Mouse (Mus musculus) kidney, adult 11 months (tissue): Measurements from ENCODE around the gene Zfp541.

Experiments
- DNase-seq: peaks from one replicate; pipeline ENCODE4 v3.0.0; 2022

Gene Zfp541

DNA sequence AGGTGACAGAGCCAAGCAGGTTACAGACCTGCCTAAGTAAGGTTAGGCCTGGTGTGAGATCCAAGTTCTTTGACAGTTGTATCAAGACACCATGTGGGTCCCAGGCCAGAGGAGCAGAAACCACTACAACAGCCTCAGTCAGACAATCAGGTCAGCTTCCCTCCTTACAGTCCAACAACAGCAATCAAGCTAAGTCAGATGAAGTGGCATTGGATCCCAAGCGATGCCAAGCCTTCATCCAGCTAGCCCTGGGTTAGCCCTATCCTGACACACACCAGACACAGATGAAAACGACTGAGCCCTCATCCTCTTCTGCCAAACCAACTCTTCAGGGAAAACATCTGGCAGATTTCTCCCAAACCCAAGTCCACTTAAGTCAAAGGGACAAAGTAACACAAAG lies 16.1 kb upstream of the Zfp541 start:
- DNase-seq, result no peak

GRCm38 (mm10) chr7:16046101-16046480 lies 15.5 kb upstream of the Zfp541 start:
- peak; percentile 54 for DNase-seq

DNA sequence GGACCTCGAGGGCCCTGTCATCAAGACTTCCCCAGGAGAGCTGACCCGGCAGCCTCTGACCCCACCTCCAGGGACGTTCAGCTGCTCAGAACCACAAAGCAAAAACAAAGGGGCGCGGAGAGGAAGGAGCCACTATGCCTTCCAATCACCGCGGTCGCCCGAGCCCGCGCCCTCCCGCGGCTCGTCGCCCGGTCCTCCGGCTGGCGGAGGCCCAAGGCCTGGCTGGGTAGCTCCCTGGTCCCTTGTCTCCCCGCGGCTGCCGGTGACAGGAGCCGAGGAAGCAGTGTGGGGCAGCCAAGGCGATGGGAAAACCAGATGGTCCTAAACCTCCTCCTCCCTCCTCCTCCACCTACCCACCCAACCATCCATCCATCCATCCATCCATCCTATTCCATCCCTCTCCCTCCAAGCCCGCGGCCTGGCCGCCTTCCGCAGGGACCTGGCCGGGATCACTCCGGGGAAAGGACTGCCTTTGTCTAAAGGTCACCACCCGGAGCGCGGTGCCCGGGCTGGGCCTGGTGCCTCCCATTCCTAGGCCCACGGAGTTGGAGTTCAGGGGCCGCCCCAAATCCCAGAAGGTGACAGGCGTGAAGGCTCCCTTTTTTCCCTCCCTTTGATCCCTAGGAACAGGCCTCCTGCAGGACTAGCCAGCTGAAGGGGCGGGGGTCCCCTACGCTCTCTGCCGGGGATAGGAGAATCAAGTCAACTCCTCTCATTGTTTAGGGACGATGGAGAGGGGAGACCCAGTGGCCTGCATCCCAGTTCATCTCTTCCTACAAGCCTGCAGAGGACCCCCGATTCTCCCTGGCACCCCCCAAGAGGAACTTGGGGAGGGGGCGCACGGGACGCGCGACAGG lies 14.9 kb upstream of the Zfp541 start:
- DNase-seq, result peak; percentile 82

DNA sequence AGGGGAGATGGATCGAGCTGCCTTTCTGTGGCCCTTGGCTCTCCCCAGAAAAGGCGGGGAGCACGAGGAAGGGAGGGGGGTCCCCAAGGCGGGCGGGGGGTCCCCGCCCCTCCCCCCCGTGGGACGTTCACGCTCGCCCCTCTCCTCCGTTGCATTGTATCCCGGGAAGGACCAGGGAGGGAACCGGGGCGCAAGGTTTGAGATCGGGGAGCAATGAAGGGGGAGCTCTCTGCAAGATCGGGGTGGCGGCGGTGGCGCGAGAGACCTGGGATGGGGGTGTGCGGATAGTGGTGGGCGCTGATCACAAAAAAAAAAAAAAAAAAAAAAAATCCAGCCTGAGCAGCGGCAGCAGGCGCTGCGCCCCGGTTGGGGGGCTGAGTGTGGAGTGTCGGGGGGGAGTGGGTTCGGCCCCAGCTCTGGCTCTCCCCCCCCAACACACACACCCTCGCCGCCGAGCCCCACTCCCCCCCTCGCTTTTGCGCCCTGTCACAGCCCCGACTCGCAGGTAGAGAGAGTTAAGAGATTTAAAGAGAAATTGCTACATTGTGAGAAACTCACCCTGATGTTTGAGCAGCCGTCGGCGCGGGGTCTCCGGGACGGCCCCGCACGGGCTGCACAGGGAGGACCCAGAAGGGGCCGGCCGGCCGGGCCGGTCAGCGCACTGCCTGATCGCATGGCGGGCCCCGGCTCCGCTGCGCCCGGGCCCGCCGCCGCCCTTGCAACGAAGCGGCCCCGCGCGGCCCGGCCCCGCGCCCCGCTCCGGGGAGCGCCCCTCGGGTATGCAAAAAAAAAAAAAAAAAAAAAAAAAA lies 14.1 kb upstream of the Zfp541 start, which contains the start of gene Bicra:
Bicra (minus strand) TSS at position 584 of the 809 bp plus-strand sequence.
- DNase-seq, result peak; percentile 85

DNA sequence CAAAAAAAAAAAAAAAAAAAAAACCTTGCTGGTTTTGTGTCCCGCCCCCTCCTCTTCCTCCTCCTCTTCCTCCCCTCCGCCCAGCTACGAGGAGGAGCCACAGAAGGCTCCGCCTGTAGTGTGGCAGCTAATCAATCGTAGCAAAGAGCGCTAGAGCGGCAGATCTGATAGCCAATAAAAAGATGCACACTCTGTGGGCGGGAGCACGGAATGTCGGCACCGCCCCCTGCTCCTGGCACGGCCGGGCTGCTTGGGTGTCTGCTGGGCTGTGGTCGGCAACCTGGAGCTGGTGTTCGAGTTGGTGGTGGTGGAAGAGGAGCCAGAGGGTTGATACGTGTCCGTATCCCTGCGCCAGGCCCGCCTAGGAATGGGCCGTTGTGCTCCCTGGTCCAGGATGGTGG lies 13.4 kb upstream of the Zfp541 start:
- DNase-seq, result peak; percentile 98

- DNase-seq, result peak; percentile 49
These were observed 12.7 kb upstream of the Zfp541 start for GRCm38 (mm10) chr7:16048675-16049575.

GRCm38 (mm10) chr7:16049576-16049915 lies 12.1 kb upstream of the Zfp541 start:
- no peak for DNase-seq

DNA sequence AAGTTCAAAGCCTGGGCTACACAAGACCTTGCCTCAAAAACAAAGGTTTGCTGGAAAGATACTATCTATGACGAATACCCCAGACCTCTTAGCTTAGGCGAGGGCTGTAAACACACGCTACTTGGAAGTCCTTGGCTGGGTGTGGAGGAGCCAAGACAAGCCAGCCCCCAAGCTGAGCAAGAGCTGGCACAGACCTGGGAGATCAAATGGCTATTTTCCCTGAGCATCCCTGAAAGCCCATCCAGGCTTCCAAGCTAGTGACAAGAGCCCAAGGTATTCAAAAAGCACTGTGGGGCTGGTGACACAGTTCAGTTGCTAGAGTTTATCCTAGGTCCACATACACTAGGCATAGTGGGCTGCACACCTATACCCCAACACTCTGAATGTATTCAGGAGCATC lies 11.0 kb upstream of the Zfp541 start:
- no peak for DNase-seq

DNA sequence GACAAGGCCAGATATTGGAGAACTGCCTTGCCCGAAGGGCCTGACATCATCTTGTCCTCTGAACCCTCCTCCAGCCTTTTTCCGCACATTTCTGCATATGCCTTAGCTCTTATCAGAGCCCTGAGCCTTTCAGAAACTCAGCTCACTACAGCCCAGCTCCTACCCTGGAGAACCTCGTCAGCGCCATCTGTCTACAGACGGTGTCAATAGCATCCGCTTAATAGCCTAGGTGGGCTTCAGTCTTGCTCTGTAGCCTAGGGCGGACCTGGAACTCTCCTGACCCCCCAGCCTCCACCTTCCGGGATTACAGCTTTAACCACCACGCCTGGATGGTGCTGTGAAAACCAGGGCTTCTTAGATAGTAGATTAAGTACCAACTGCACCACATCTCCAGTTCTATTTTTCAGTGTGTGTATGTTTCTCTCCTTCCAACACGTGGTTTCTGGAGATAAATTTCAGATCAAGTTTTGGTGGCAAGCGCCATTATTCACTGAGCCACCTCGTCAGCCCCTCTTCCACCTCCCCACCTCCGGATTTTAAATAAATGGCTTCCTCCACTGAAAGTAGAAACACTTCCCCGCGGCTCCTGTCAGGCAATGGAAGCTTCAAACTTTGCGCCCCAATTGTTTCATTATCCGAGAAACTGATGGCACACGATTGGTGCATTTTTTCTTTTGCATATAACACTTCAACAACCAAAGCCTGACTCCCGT lies 9.6 kb upstream of the Zfp541 start:
- DNase-seq, result peak; percentile 75

- DNase-seq, result peak; percentile 98
These were observed 8.9 kb upstream of the Zfp541 start for GRCm38 (mm10) chr7:16052684-16053083.

DNA sequence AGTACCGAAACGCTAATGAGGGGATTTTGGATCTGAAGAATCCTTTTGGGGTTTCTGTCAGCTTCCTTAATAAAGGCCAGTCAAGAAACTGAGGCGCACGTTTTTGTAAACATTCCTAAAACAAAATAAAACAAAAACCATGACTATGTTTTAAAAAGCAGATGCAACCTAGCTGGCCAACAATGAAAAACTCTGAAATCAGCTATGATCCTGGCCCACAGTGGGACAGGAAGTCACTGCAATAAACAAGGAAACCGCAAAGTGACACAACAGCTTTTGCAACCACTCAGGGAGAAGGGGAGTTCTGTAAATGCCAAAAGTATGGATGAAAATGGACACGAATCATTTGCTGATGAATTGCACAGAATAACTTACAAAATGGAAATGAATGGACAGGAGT lies 8.5 kb upstream of the Zfp541 start:
- DNase-seq, result no peak

DNA sequence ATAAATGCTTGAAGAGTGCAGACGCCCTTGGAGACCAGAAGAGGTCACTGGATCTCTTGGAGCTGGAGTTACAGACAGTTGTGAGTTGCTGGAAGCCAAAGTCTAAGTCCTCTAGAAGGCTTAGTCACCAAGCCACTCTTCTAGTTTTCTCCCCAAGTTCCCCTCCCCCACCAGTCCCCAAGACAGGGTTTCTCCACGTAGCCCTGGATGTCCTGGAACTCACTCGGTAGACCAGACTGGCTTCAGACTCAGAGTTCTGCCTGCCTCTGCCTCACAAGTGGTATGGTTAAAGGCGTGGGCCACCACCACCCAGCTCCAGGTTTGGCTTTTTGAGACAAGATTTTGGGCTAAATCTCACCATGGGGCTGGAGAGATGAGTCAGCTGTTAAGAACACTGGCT lies 6.6 kb upstream of the Zfp541 start:
- no peak for DNase-seq

GRCm38 (mm10) chr7:16055665-16056064 lies 5.9 kb upstream of the Zfp541 start:
- no peak for DNase-seq

- no peak for DNase-seq
These were observed 5.0 kb upstream of the Zfp541 start for GRCm38 (mm10) chr7:16056459-16057135.

DNA sequence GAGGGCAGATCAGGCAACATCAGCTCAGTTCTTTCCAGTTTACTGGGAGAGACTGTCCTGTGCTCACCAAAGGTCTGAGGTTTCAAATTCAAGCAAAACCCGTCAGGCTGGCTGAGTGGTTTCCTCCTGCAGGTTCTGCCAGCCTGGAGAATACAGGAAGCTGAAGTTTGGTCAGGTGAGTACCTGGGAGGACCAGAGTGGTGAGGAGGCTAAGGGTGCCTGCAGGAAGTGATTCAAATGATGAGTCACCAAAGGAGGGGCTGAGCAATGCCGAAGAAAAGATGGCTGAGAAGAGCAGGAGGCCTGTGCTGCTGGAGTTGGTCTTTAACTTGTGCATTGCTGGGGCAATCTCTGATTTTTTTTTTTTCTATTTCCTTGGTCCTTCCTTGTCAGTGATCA lies 4.5 kb upstream of the Zfp541 start:
- no peak for DNase-seq

- no peak for DNase-seq
These were observed 446 bp downstream of the Zfp541 start for GRCm38 (mm10) chr7:16062099-16062420.

DNA sequence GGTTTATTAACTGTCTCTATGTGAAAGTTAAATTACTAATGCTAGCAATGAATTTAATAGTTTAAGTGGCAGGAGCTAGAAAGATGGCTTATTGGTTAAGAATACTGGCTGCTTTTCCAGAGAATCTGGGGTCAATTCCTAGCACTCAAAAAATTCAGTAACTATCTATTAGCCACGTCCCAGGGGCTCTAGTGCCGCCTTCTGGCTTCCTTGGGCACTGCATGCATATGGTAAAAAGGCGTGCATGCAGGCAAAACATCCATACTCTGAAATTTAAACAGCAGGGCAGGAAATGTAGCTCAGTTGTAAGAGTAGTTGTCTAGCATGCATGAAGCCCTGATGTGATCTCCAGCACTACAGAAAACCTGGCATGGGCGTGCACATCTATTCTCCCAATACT lies 1.9 kb downstream of the Zfp541 start:
- no peak for DNase-seq

GRCm38 (mm10) chr7:16070846-16071245 lies 9.2 kb downstream of the Zfp541 start:
- DNase-seq, result no peak

DNA sequence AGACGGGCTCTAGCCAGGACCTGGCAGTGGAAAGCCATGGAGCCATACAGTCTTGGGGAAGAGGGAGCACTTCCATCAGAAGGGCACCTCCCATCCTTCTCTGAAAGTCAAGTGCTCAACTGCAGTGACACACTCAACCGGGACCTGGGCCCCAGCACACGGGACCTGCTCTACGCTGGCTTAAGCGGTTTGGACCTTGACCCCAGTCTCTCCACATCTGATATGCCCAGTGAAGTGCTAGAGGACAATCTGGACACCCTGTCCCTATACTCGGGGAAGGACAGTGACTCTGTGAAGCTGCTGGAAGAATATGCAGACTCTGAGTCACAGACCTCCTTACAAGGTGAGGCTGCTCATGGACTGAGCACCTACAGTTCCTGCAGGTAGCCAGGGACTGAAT lies 10.3 kb downstream of the Zfp541 start:
- DNase-seq, result no peak

GRCm38 (mm10) chr7:16079947-16080346 lies 18.3 kb downstream of the Zfp541 start:
- DNase-seq, result no peak

DNA sequence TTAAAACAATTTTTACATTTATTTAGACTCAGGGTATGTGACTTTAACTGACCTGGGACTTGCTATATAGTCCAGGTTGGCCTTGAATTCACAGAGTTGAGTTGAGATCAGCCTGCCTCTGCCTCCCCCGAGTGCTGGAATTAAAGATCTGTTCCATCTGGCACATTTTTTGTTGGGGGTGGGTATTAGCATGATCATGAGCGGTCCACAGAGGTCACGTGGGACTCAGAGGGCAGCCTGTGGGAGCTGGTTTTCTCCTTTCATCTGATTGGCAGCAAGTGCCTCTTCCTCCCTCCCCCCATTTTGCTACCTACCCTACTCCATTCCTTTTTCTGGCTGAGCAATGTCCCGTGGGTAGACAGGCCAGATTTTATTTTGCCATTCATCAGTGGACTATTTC lies 19.0 kb downstream of the Zfp541 start:
- no peak for DNase-seq

DNA sequence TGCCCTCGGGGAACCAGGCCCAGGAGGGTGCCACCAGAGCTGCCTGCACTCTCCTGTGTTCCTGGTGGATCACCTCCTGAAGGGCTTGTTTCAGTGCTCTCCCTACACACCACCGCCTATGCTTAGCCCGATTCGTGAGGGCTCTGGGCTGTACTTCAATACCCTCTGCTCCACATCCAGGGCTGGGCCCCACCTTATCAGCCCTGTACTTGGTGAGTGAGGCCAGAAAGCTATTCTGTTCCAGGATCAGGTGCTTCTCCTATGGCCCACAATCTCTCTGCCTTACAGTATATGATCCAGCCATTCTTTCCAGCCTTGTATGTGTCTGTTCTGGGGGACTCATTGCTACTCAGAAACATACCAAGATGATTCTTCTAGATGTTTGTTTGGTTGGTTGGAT lies 21.7 kb downstream of the Zfp541 start:
- no peak for DNase-seq
